ENCODE assay signal across 8 mouse cellular contexts in the genomic region with DNA sequence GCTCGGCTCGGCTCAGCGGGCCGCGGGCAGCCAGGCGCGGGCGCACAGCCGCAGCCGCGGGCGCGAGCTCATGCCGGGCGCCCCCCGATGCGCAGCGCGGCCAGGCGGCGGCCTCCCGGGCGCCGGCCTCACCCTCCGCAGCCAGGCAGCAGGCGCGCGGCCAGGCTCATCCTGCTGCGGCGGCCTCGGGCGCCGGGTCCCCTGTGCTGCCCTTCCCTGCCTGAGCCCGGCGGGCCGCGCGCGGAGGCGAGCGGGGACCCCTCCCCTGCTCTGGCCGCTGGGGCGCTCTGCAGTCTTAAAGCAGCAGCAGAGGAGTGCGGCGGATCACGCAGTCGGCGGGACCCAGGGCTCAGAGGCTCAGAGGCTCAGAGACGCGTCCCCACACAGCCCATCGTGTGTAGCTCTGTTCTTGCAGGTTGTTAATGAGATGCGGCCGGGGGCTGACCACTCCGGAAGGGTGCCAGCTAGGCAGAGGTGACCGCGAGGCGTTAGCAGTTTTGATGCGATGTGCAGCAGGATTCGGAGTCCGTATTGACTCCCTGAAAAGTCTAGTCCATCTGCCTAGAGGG. TPM values are rescaled to one million over a fixed set of nuclear protein-coding genes. Genes with fewer than 3 reads are reported as not detected.
DNase-seq lines count a peak whose midpoint lies in the region; ATAC-seq lines count a peak whose summit lies in the region.

Dscam (minus strand) TSS at position 240 of the 569 bp plus-strand sequence.

- H3K9ac ChIP-seq in kidney, embryonic 16.5 days (replicated peaks; ENCODE audit: low read length), result peak within 1 kb of the TSS; percentile 38

- peak; percentile 78 for ATAC-seq in kidney, embryonic 16.5 days (ENCODE audit: low FRiP score, low TSS enrichment)

- peaks cover 9% of the 10 kb centered on the region; the same call in 1 of the 2 replicates for H3K4me1 ChIP-seq in kidney, embryonic 16.5 days (ENCODE audit: insufficient read depth, low read length)

- no peaks in the 10 kb centered on the region for H3K36me3 ChIP-seq in kidney, embryonic 16.5 days (ENCODE audit: insufficient read depth, low read length)

- intact Hi-C loops in left cerebral cortex, postnatal 36 days (cut with DNase I), result loop anchor here (5.0 kb wide), 1 partner anchor 102 kb away; no protein-coding TSS in a partner anchor
- intact Hi-C loops in gastrocnemius, postnatal 36 days (cut with DNase I), result no loop called here

- peak within 1 kb of the TSS; percentile 95 for H3K4me2 ChIP-seq in kidney, embryonic 16.5 days (replicated peaks; ENCODE audit: low read depth, low read length)

- H3K9me3 ChIP-seq in kidney, embryonic 16.5 days (ENCODE audit: low read length), result no peaks in the 10 kb centered on the region

- peaks cover 71% of the 10 kb centered on the region for H3K27me3 ChIP-seq in kidney, embryonic 16.5 days (ENCODE audit: insufficient read depth, low read length)

- DNase-seq in kidney, adult 9 months, result no peak
- DNase-seq in cerebellum, postnatal 4 days (ENCODE audit: low spot score in 2 of 2), result peak; percentile 40 to 58
- DNase-seq in frontal cortex, postnatal 14 days (ENCODE audit: low spot score in 2 of 2), result peak; percentile 44 to 50
- peak; percentile 69 to 75 for DNase-seq in left cerebral cortex, postnatal 36 days (ENCODE audit: low spot score in 2 of 2)
- peak; percentile 77 for DNase-seq in retina, postnatal 1 day
- DNase-seq in urinary bladder, adult 18-20 months (ENCODE audit: low spot score in 2 of 2), result no peak
- no peak for DNase-seq in gastrocnemius, postnatal 36 days

- H3K4me3 ChIP-seq in kidney, embryonic 16.5 days (ENCODE audit: low read length), result peak within 1 kb of the TSS; percentile 54

- under 1% methylated on average over 39 of the region's 60 CpGs for WGBS in kidney, embryonic 16.5 days

- no peak within 1 kb of the TSS for H3K27ac ChIP-seq in kidney, embryonic 16.5 days (ENCODE audit: low read length)

RNA-seq across cellular contexts. Expression of gene Dscam, which starts in this region (rescaled TPM):
- polyA plus RNA-seq in kidney, embryonic 16.5 days (2015; fragmentation: Nextera tagmentation; extraction: Ambion mirVana), result 0.04 TPM in 2 replicates
- 10 to 100 TPM; 44.8 to 47.8 TPM for total RNA-seq in left cerebral cortex, postnatal 36 days (2021)
- total RNA-seq in gastrocnemius, postnatal 36 days (2021), result not detected

Comparison
In these comparisons a context has a peak if more than half of its experiments do, and no peak if none do; other contexts are left out.
1. RNA of gene Dscam (total RNA-seq): 44.8 to 47.8 TPM in left cerebral cortex, postnatal 36 days; not detected in gastrocnemius, postnatal 36 days; every median in the first group is over 10 times any median in the second.
2. Peak in ATAC-seq, H3K4me3 ChIP-seq, H3K9ac ChIP-seq and H3K4me2 ChIP-seq in kidney, embryonic 16.5 days; RNA of the gene not detected or under 1 TPM.
3. DNase-seq: peak in cerebellum, postnatal 4 days (2 of 2), frontal cortex, postnatal 14 days (2 of 2), left cerebral cortex, postnatal 36 days (2 of 2) and retina, postnatal 1 day (single experiment); none in kidney, adult 9 months (single experiment), urinary bladder, adult 18-20 months (0 of 2) and gastrocnemius, postnatal 36 days (0 of 2).